Mouse (Mus musculus) c-Kit-positive CD71-positive TER-119-negative erythroid progenitor cells, embryonic 14.5 days (primary cell): ENCODE measurements around the gene Ufsp2.

Experiments
- DNase-seq: peaks from one replicate; pipeline ENCODE4 v3.0.0-alpha.2; 2013; ENCODE audit warnings: low read depth

The Ufsp2 gene

GRCm38 (mm10) chr8:46010746-46011680 is 35.7 kb downstream of the Ufsp2 start:
- DNase-seq, result no peak

GRCm38 (mm10) chr8:46022203-46022602 is 46.9 kb downstream of the Ufsp2 start:
- no peak for DNase-seq

GRCm38 (mm10) chr8:46022758-46023157 is 47.4 kb downstream of the Ufsp2 start:
- DNase-seq, result no peak

- no peak for DNase-seq
These were observed 49.1 kb downstream of the Ufsp2 start for GRCm38 (mm10) chr8:46024392-46024791.

- no peak for DNase-seq
These were observed 60.9 kb downstream of the Ufsp2 start for GRCm38 (mm10) chr8:46036217-46036616.

GRCm38 (mm10) chr8:46039666-46040065 is 64.3 kb downstream of the Ufsp2 start:
- DNase-seq, result no peak

- no peak for DNase-seq
These were observed 64.9 kb downstream of the Ufsp2 start for GRCm38 (mm10) chr8:46040260-46040659.
